Mouse (Mus musculus) testis, adult 2 months (tissue): Measurements from ENCODE around the gene Ccdc141.

Experiments
- CTCF ChIP-seq: fragments of 200-500 bp; IDR thresholded peaks from 2 replicates; pipeline ENCODE4 v1.5.1; 2012; ENCODE audit warnings: low read depth, mild to moderate bottlenecking, inconsistent platforms, low read length, moderate library complexity; ENCODE audit not compliant: control insufficient read depth, insufficient read depth, insufficient replicate concordance
- POLR2A ChIP-seq: fragments of 200-500 bp; IDR thresholded peaks from 2 replicates; pipeline ENCODE4 v1.6.1; 2012; ENCODE audit warnings: low read depth, mild to moderate bottlenecking, inconsistent platforms, low read length, moderate library complexity; ENCODE audit not compliant: control insufficient read depth

- TF ChIP-seq CTCF (no peak), POLR2A (no peak)
Measured at GRCm38 (mm10) chr2:77007015-77007414, 163.4 kb downstream of the Ccdc141 start.
